Mouse (Mus musculus) testis, adult 2 months (tissue): Measurements from ENCODE around the gene Gata3. TPM values are rescaled to one million over a fixed set of nuclear protein-coding genes. Genes with fewer than 3 reads are reported as not detected.

ENCODE experiments used
- H3K27ac ChIP-seq: fragments of 200-500 bp; 2 replicates; pipeline ENCODE4 v1.5.1; 2012; ENCODE audit warnings: low read depth, low read length; ENCODE audit not compliant: control insufficient read depth, insufficient read depth
- H3K27me3 ChIP-seq: fragments of 200-500 bp; 2 replicates; pipeline ENCODE4 v1.6.1; 2012; ENCODE audit warnings: mild to moderate bottlenecking, low read length, moderate library complexity; ENCODE audit not compliant: control insufficient read depth, insufficient read depth
- H3K36me3 ChIP-seq: fragments of 200-500 bp; 2 replicates; pipeline ENCODE4 v1.6.1; 2012; ENCODE audit warnings: mild to moderate bottlenecking, low read length; ENCODE audit not compliant: control insufficient read depth, insufficient read depth
- H3K4me1 ChIP-seq: fragments of 200-500 bp; 2 replicates; pipeline ENCODE4 v1.6.1; 2012; ENCODE audit warnings: low read length; ENCODE audit not compliant: control insufficient read depth, insufficient read depth
- H3K4me3 ChIP-seq: fragments of 200-500 bp; 2 replicates; pipeline ENCODE4 v1.5.1; 2012; ENCODE audit warnings: low read depth, mild to moderate bottlenecking, low read length, moderate library complexity, mixed read lengths; ENCODE audit not compliant: control insufficient read depth
- CTCF ChIP-seq: fragments of 200-500 bp; IDR thresholded peaks from 2 replicates; pipeline ENCODE4 v1.5.1; 2012; ENCODE audit warnings: low read depth, mild to moderate bottlenecking, inconsistent platforms, low read length, moderate library complexity; ENCODE audit not compliant: control insufficient read depth, insufficient read depth, insufficient replicate concordance
- POLR2A ChIP-seq: fragments of 200-500 bp; IDR thresholded peaks from 2 replicates; pipeline ENCODE4 v1.6.1; 2012; ENCODE audit warnings: low read depth, mild to moderate bottlenecking, inconsistent platforms, low read length, moderate library complexity; ENCODE audit not compliant: control insufficient read depth
- polyA plus RNA-seq: library from polyadenylated mRNA; depleted of rRNA; stranded (reverse); fragments of >200 nt; gene quantifications from 2 replicates; pipeline ENCODE4 v1.2.3, GENCODE M21; 2012

Gene Gata3
- polyA plus RNA-seq, 1 experiment: 1.0 TPM

- TF ChIP-seq CTCF (no peak), POLR2A (no peak)
- peaks cover 2% of the 10 kb centered on the region for H3K27me3 ChIP-seq
- H3K4me3 ChIP-seq: no peak overlapping the region
- no peaks in the 10 kb centered on the region for H3K36me3 ChIP-seq
- peaks cover 17% of the 10 kb centered on the region for H3K4me1 ChIP-seq
- H3K27ac ChIP-seq: no peak overlapping the region
Measured at GRCm38 (mm10) chr2:9892541-9892940, 2.7 kb upstream of the Gata3 start.

- peaks cover 10% of the 10 kb centered on the region for H3K4me1 ChIP-seq
- H3K36me3 ChIP-seq: no peaks in the 10 kb centered on the region
- no peak for TF ChIP-seq CTCF
- no peak for TF ChIP-seq POLR2A
- H3K4me3 ChIP-seq: no peak overlapping the region
- no peak overlapping the region for H3K27ac ChIP-seq
- H3K27me3 ChIP-seq: peaks cover 2% of the 10 kb centered on the region
Measured at GRCm38 (mm10) chr2:9890906-9891305, 1.1 kb upstream of the Gata3 start.

GRCm38 (mm10) chr2:9890251-9890650 is 417 bp upstream of the Gata3 start:
- TF ChIP-seq CTCF: no peak
- no peak overlapping the region for H3K4me3 ChIP-seq
- H3K4me1 ChIP-seq: peaks cover 9% of the 10 kb centered on the region
- no peak overlapping the region for H3K27ac ChIP-seq
- H3K27me3 ChIP-seq: peaks cover 2% of the 10 kb centered on the region
- H3K36me3 ChIP-seq: no peaks in the 10 kb centered on the region

- no peak for TF ChIP-seq POLR2A
- peak; percentile 27; the same call in 1 of the 2 replicates for TF ChIP-seq CTCF
- Histone ChIP-seq H3K27me3 (peaks cover 2% of the 10 kb centered on the region), H3K27ac (no peak within 1 kb of the TSS), H3K4me1 (peaks cover 9% of the 10 kb centered on the region), H3K36me3 (no peaks in the 10 kb centered on the region), H3K4me3 (peak within 1 kb of the TSS; percentile 3; the same call in 1 of the 2 replicates)
Measured at GRCm38 (mm10) chr2:9888913-9889650, 752 bp downstream of the Gata3 start, which contains the start of gene 9230102O04Rik. TSS of gene 9230102O04Rik (minus strand) at chr2:9889540.

GRCm38 (mm10) chr2:9887636-9888035 is 2.2 kb downstream of the Gata3 start:
- Histone ChIP-seq H3K27me3 (peaks cover 8% of the 10 kb centered on the region), H3K4me1 (peaks cover 13% of the 10 kb centered on the region), H3K36me3 (no peaks in the 10 kb centered on the region), H3K4me3 (no peak overlapping the region), H3K27ac (no peak overlapping the region)
- TF ChIP-seq CTCF (no peak), POLR2A (no peak)

- Histone ChIP-seq H3K27me3 (peaks cover 13% of the 10 kb centered on the region), H3K27ac (no peak overlapping the region), H3K36me3 (no peaks in the 10 kb centered on the region), H3K4me3 (no peak overlapping the region), H3K4me1 (peaks cover 16% of the 10 kb centered on the region)
- TF ChIP-seq CTCF: no peak
- no peak for TF ChIP-seq POLR2A
Measured at GRCm38 (mm10) chr2:9886921-9887610, 2.8 kb downstream of the Gata3 start.

- Histone ChIP-seq H3K4me1 (peaks cover 21% of the 10 kb centered on the region), H3K27ac (no peak overlapping the region), H3K36me3 (no peaks in the 10 kb centered on the region), H3K27me3 (peaks cover 23% of the 10 kb centered on the region), H3K4me3 (no peak overlapping the region)
- TF ChIP-seq POLR2A (no peak), CTCF (no peak)
Measured at GRCm38 (mm10) chr2:9886031-9886430, 3.8 kb downstream of the Gata3 start.
